Mouse (Mus musculus) brain, embryonic 14.5 days (tissue): ENCODE measurements around the gene Angptl4.

Experiments
- CTCF ChIP-seq: fragments of 200-500 bp; IDR thresholded peaks from 2 replicates; pipeline ENCODE4 v1.5.1; 2012; ENCODE audit warnings: inconsistent platforms, mild to moderate bottlenecking, moderate library complexity, borderline replicate concordance; ENCODE audit not compliant: insufficient read depth, insufficient read length; ENCODE audit errors: extremely low read depth
- POLR2A ChIP-seq: fragments of 200-500 bp; IDR thresholded peaks from 2 replicates; pipeline ENCODE4 v1.6.1; 2012; ENCODE audit warnings: mild to moderate bottlenecking, inconsistent platforms, borderline replicate concordance; ENCODE audit not compliant: poor library complexity, insufficient read depth, insufficient read length, severe bottlenecking; ENCODE audit errors: extremely low read depth

DNA sequence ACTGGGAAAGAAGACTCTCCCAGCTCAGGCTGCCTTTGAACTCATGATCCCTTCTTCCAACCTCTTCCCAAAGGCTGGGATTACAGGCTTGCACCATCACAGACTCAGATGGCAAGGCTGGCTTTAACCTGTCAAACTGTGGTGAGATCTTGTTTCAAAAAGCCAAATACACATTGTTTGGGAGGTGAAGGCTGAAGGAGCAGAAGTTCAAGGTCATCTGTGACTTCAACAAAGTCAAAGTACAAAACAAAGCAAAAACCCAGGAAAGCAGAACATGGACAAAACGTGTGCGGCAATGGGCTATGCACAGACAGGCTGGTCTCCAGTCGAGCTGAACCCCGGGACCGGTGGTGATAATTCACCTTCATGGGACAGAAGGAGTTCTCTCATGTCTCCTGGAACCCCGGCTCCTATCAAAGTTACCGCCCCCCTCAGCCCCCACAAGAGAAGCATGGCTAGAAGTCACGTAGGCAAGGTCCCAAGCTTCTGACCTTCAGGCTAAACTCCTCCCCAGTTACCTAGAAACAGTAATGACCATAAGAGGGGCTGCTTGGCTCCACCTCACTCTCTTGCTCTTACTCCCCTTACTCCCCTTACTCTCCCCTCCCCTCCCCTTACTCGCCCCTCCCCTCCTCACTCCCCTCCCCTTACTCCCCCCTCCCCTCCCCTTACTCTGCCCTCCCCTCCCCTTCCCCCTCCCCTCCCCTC lies 25.7 kb upstream of the Angptl4 start:
- TF ChIP-seq CTCF, result no peak
- no peak for TF ChIP-seq POLR2A
